Mouse (Mus musculus): Measurements from ENCODE around the gene Gm20388. TPM values are rescaled to one million over a fixed set of nuclear protein-coding genes. Genes with fewer than 3 reads are reported as not detected.

The Gm20388 gene
- polyA plus RNA-seq, 1 experiment from 2014 or later, result 7.4 TPM

DNA sequence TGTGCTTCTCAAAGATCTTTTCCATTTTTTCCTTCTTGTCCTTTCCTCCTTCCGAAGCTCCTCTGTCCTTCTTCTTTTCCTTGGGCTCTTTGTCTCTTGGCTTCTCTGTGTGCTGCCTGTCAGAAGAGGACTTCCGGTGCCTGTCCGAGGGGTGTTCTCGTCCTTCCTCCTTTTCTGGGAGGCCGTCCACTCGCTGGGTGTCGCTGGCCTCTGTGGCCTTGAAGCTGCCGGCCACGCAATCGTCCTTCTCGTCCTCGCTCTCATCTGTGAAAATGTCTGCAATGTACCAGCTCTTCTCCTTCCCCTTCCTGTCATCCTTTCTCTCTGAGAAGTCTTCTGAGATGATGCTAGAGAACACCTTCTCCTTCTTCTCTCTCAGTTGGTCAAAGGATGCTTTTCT is 2982.8 kb downstream of the Gm20388 start:
- ATAC-seq (replicated peaks; ENCODE audit: low FRiP score), result no peak
- Histone ChIP-seq H3K9me3 (replicated peaks) (no peaks in the 10 kb centered on the region), H3K27ac (no peak overlapping the region), H3K4me3 (replicated peaks) (no peak overlapping the region), H3K27me3 (no peaks in the 10 kb centered on the region), H3K4me2 (no peak overlapping the region), H3K9ac (no peak overlapping the region), H3K36me3 (peaks cover 98% of the 10 kb centered on the region), H3K4me1 (no peaks in the 10 kb centered on the region)
- WGBS, result 90% methylated on average over 12 of the region's 12 CpGs

DNA sequence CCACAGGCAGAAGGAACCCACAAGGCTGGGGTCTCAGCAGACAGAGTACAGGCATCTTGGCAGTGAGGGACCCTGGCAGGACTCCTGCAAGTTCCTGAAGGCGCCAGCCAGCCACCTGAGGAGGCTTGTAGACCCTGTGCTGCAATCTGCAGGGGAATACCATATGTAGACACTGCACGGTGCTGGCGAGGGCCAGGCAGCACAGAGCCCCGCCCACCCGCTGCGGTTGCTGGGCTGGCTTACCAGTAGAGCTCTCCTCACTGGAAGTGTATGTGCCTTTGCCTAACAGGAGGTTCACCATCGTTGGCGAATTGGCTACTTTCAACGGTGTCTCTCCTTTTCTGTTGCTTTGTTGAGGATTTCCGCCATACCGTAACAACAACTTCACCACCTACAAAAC is 2985.7 kb downstream of the Gm20388 start:
- WGBS, result 92% methylated on average over 11 of the region's 11 CpGs
- Histone ChIP-seq H3K36me3 (peaks cover 95% of the 10 kb centered on the region), H3K4me1 (no peaks in the 10 kb centered on the region)

DNA sequence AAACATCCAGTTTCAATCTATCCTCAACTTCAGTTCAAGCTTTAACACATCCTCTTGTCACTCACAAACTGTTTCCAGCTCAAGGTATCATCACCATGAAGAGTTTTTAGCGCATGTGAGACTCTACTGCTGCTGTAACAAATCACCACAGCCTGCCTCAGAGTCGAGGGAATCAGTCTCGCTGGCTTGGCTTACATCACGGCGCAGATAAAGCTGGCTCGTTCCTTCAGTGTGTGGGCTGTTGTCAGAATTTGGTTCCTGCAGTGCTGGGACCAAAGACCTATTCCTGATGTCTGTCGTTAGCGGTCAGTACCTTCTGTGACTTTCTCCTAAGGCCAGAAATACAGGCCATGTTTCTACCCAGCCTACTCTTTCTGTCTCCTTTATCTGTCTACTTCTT is 2986.6 kb downstream of the Gm20388 start:
- ATAC-seq (replicated peaks; ENCODE audit: low FRiP score), result no peak
- no peak overlapping the region for H3K9ac ChIP-seq
- peaks cover 86% of the 10 kb centered on the region for H3K36me3 ChIP-seq
- H3K27ac ChIP-seq, result no peak overlapping the region
- H3K27me3 ChIP-seq, result no peaks in the 10 kb centered on the region
- H3K4me2 ChIP-seq, result no peak overlapping the region
- H3K4me3 ChIP-seq (replicated peaks), result no peak overlapping the region
- H3K9me3 ChIP-seq (replicated peaks), result no peaks in the 10 kb centered on the region
- WGBS, result 93% methylated on average over 8 of the region's 8 CpGs
- H3K4me1 ChIP-seq, result no peaks in the 10 kb centered on the region

More for the DNA sequence above, 2985.7 kb downstream of the Gm20388 start:
- Histone ChIP-seq H3K4me3 (replicated peaks) (no peak overlapping the region), H3K27me3 (no peaks in the 10 kb centered on the region), H3K9ac (no peak overlapping the region), H3K4me2 (no peak overlapping the region), H3K9me3 (replicated peaks) (no peaks in the 10 kb centered on the region), H3K27ac (no peak overlapping the region)
- no peak for ATAC-seq (replicated peaks; ENCODE audit: low FRiP score)

DNA sequence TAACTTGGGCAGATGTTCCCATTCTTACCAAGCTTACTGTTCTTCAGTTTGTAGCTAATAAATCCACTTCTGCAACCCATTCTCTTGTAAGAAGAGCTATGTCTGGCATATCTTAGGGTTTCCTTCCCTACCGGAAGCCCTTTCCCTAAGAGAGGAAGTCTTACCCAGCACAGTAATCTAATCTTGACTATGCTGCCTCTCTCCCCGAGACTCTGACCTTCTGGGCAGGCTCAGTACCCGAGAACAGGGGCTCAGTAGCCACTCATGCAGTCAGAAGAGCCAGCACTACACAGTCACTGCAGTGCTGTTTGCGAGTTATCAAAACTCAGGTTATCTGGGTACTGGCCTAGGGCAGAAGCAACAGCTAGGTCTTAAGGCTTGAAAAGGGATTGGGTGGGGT is 2987.4 kb downstream of the Gm20388 start:
- ATAC-seq (replicated peaks; ENCODE audit: low FRiP score), result no peak
- H3K4me2 ChIP-seq, result no peak overlapping the region
- peaks cover 78% of the 10 kb centered on the region for H3K36me3 ChIP-seq
- H3K4me1 ChIP-seq, result no peaks in the 10 kb centered on the region
- H3K27me3 ChIP-seq, result no peaks in the 10 kb centered on the region
- H3K9ac ChIP-seq, result no peak overlapping the region
- no peak overlapping the region for H3K4me3 ChIP-seq (replicated peaks)
- H3K9me3 ChIP-seq (replicated peaks), result no peaks in the 10 kb centered on the region
- no peak overlapping the region for H3K27ac ChIP-seq
- 69% methylated on average over 4 of the region's 4 CpGs for WGBS

DNA sequence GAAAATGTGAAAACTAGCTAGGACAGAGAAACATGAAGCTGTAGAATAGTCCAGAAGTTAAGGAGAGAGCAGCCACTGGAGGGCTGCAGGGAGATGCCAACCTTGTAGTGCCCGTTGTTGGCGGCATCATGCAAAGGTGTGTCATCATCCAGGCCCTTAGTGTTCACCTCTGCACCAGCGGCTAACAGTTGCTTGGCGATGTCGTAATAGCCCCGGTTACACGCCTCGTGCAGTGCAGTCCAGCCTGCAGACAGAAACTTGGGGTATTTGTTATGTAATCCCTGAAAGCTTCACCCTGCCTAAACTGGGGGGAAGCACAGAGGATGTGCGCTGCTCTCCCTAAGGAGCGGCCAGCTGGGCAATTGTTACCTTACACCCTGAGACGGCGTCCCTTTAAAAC is 2987.8 kb downstream of the Gm20388 start:
- H3K36me3 ChIP-seq, result peaks cover 74% of the 10 kb centered on the region

DNA sequence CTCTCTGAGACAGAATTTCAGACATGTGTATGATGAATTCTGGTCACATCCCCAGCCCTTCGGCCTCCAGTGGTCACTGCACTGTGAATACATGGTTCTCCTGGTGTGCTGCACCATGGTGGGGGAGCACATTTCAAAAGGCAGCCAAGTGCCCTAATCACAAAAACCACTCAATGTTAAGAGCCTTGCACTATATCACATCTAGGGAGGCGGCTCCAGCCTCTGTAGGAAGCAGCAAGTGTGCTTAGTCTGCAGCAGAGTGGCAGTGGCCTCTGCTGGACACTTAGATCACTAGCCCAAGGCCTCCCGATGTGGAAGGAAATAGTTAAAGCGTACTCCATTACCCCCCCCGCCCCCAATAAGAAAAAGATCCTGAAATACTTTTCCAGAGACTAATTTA is 2988.4 kb downstream of the Gm20388 start:
- Histone ChIP-seq H3K9me3 (replicated peaks) (no peaks in the 10 kb centered on the region), H3K27ac (no peak overlapping the region), H3K36me3 (peaks cover 67% of the 10 kb centered on the region), H3K4me3 (replicated peaks) (no peak overlapping the region), H3K27me3 (no peaks in the 10 kb centered on the region), H3K9ac (no peak overlapping the region), H3K4me1 (no peaks in the 10 kb centered on the region), H3K4me2 (no peak overlapping the region)
- no peak for ATAC-seq (replicated peaks; ENCODE audit: low FRiP score)
- 85% methylated on average over 5 of the region's 5 CpGs for WGBS

More for the DNA sequence above, 2987.8 kb downstream of the Gm20388 start:
- Histone ChIP-seq H3K9me3 (replicated peaks) (no peaks in the 10 kb centered on the region), H3K4me3 (replicated peaks) (no peak overlapping the region), H3K4me2 (no peak overlapping the region), H3K4me1 (no peaks in the 10 kb centered on the region), H3K27me3 (no peaks in the 10 kb centered on the region), H3K27ac (no peak overlapping the region), H3K9ac (no peak overlapping the region)
- no peak for ATAC-seq (replicated peaks; ENCODE audit: low FRiP score)
- WGBS, result 96% methylated on average over 12 of the region's 12 CpGs

DNA sequence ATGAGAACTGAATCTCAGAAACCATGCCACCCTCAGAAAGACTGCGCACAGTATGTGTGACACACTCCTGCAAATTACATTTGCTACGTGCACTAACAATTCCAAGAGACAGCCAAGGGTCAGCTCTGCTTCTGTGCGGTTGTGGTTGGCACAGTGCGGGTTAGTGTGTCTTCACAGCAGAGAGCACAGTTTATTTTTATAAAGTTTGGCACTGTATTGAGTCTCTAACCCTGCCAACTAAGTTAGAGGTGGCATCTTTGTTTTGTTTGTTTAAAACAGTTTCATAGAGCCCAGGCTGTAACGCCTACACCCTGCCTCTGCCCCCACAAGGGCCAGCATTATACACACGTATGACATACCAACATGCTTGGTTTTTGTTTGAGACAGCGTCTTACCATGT is 2990.8 kb downstream of the Gm20388 start:
- H3K27ac ChIP-seq, result no peak overlapping the region

DNA sequence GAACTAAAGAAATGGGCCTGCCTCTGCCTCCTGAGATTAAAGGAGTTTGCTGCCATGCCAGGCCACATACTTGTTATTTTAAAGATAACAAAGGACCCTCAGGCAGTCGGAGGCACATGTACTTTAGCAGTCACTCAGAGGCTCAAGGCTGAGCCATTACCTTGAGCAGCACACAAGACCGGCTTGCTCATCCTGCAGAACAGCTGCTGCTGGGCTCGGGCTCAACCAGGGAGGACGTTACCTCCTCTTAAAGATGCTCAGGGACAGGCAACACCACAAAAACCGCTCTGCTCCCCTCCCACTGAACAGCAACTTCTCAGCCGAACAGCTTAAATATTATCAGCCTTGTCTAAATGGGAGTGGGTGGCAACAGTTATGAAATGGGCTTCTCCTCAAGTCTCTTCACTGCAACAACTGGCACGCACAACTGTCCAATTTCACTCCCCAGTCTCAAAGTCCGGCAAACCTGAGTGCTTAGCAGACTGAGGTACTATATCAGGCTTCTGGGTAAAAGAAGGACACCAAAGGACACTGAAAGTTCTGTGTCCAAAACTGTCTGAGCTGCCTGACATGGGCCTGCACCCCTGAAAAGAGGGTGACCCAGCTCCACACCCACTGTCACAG is 2991.4 kb downstream of the Gm20388 start:
- Histone ChIP-seq H3K9me3 (replicated peaks) (no peaks in the 10 kb centered on the region), H3K4me3 (replicated peaks) (no peak overlapping the region), H3K4me1 (peaks cover 9% of the 10 kb centered on the region), H3K27ac (no peak overlapping the region), H3K4me2 (no peak overlapping the region), H3K36me3 (peaks cover 54% of the 10 kb centered on the region), H3K27me3 (no peaks in the 10 kb centered on the region), H3K9ac (no peak overlapping the region)
- 87% methylated on average over 8 of the region's 8 CpGs for WGBS
- ATAC-seq (replicated peaks; ENCODE audit: low FRiP score), result no peak

More for the DNA sequence above, 2990.8 kb downstream of the Gm20388 start:
- no peak for ATAC-seq (replicated peaks; ENCODE audit: low FRiP score)
- Histone ChIP-seq H3K4me2 (no peak overlapping the region), H3K27me3 (no peaks in the 10 kb centered on the region), H3K9ac (no peak overlapping the region), H3K4me1 (peaks cover 5% of the 10 kb centered on the region), H3K4me3 (replicated peaks) (no peak overlapping the region), H3K36me3 (peaks cover 57% of the 10 kb centered on the region), H3K9me3 (replicated peaks) (no peaks in the 10 kb centered on the region)
- WGBS, result 94% methylated on average over 7 of the region's 7 CpGs

DNA sequence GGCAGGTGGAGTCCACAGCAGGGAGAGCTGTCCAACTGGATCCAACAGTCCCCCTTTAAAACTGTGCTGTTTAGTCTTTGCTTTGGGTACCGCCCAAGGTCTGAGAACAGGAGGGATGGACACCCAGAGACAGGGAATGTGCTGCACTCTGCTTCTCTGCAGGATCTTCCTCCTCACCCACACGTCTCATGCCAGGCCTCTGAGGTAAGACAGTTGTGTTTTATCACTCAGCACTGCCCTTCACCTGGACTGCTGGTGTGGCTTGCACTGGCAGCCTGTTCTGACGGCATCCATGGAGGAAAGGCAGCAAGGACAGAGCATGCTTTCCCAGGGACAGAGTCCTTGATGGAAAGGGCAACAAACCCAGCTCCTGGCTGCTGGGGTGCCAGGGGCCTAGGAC is 2991.9 kb downstream of the Gm20388 start:
- no peak for ATAC-seq (replicated peaks; ENCODE audit: low FRiP score)
- H3K27ac ChIP-seq, result no peak overlapping the region
- H3K4me1 ChIP-seq, result peaks cover 11% of the 10 kb centered on the region

DNA sequence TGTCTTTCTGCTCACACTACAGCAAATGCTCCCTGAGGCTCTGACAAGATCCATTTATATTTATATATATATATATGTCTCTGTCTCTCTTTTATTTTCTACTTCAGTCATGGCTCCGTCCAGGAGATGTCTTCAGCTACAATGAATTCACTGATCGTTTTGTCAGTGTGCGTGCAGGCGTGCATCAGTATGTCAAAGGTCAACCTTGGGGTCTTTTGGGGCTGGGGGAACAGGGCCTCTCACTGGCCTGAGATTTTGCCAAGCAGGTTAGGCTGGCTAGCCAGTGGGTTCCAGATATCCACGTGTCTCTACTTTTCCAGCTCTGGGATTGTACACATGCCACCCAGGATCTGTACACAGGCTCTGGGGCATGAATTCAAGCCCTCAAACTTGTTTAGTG is 2992.4 kb downstream of the Gm20388 start:
- WGBS, result 82% methylated on average over 5 of the region's 5 CpGs
- Histone ChIP-seq H3K4me1 (peaks cover 11% of the 10 kb centered on the region), H3K27me3 (no peaks in the 10 kb centered on the region), H3K36me3 (peaks cover 54% of the 10 kb centered on the region), H3K4me3 (replicated peaks) (no peak overlapping the region), H3K9ac (no peak overlapping the region), H3K4me2 (no peak overlapping the region), H3K27ac (no peak overlapping the region), H3K9me3 (replicated peaks) (no peaks in the 10 kb centered on the region)
- ATAC-seq (replicated peaks; ENCODE audit: low FRiP score), result no peak

More for the DNA sequence above, 2991.9 kb downstream of the Gm20388 start:
- Histone ChIP-seq H3K9me3 (replicated peaks) (no peaks in the 10 kb centered on the region), H3K36me3 (peaks cover 54% of the 10 kb centered on the region), H3K4me3 (replicated peaks) (no peak overlapping the region), H3K27me3 (no peaks in the 10 kb centered on the region), H3K4me2 (no peak overlapping the region), H3K9ac (no peak overlapping the region)
- WGBS, result 85% methylated on average over 3 of the region's 3 CpGs

DNA sequence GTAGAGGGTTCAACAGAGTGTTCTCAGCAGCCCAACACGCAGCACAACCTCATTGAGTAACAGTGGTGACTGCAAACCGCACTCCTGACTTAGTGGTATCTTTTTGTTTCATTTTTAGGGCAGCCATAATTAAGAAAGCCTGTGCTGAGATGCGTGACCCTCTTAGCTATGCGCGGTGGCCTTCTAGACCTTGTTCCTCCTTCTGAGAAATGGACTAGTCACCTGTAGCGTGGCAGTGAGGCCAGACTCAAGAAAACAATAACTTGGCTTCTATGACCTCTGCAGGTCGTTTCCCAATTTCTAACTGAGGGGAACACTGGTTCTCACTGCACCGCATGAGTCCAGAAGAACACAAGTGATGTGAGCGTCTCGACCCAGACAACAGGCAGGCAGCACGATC is 2993.9 kb downstream of the Gm20388 start:
- no peak for ATAC-seq (replicated peaks; ENCODE audit: low FRiP score)
- Histone ChIP-seq H3K9ac (no peak overlapping the region), H3K9me3 (replicated peaks) (no peaks in the 10 kb centered on the region), H3K4me3 (replicated peaks) (no peak overlapping the region), H3K36me3 (peaks cover 50% of the 10 kb centered on the region), H3K4me1 (peaks cover 11% of the 10 kb centered on the region), H3K27ac (no peak overlapping the region), H3K4me2 (no peak overlapping the region), H3K27me3 (no peaks in the 10 kb centered on the region)
- 93% methylated on average over 11 of the region's 11 CpGs for WGBS

DNA sequence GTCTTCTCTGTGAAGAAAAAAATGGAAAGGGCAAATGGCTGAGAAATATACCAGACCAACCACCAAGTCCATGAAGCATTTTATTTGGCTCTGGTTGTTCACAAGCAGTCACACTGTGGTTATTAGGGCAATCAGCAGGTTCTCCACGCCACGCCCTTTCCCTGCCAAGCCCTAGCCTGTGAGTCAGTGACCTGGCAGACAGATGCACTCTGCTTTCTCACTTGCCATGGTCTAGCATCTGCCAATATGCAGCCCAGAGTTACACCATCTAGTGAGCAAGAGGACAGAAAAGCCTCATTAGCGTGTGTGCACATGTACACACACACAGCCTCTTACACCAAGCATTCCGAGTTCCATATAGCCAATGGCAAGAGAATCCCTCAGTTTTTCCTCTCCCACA is 2994.7 kb downstream of the Gm20388 start:
- no peak overlapping the region for H3K4me2 ChIP-seq
- no peaks in the 10 kb centered on the region for H3K27me3 ChIP-seq
- no peak overlapping the region for H3K4me3 ChIP-seq (replicated peaks)
- peaks cover 11% of the 10 kb centered on the region for H3K4me1 ChIP-seq
- no peak overlapping the region for H3K27ac ChIP-seq
- H3K9me3 ChIP-seq (replicated peaks), result no peaks in the 10 kb centered on the region
- H3K9ac ChIP-seq, result no peak overlapping the region
- H3K36me3 ChIP-seq, result peaks cover 42% of the 10 kb centered on the region
- no peak for ATAC-seq (replicated peaks; ENCODE audit: low FRiP score)
- 91% methylated on average over 4 of the region's 4 CpGs for WGBS

DNA sequence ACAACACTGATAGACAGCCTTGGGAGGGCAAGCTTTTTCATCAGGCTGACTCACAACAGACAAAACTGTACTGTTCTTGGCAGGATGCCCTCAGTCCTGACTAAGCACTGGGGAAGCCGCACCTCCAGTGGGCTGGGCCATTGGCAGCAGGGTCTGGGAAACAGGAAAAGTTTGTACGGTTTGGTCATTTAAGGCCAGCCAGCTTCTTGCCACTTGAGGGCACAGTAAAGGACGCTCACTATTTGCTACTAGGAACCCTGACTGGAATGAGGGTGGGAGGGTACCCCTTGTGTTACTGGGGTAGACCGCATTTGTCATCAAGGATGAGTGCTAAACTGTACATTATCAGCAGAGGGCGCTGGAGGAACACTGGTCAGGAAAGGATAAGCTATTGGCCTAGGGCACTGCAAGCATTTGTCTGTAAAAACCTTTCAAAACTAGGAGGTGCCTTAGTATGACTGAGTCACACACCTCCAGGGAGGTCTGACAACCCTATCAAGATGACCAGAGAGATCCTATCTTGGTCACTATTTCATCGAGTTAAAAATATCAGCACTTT is 2995.9 kb downstream of the Gm20388 start:
- H3K4me1 ChIP-seq, result peaks cover 11% of the 10 kb centered on the region
- H3K4me3 ChIP-seq (replicated peaks), result no peak overlapping the region
- H3K4me2 ChIP-seq, result no peak overlapping the region
- H3K9ac ChIP-seq, result no peak overlapping the region
- peak; percentile 69 for ATAC-seq (replicated peaks; ENCODE audit: low FRiP score)
- 27% methylated on average over 6 of the region's 6 CpGs for WGBS
- peaks cover 37% of the 10 kb centered on the region for H3K36me3 ChIP-seq
- H3K9me3 ChIP-seq (replicated peaks), result no peaks in the 10 kb centered on the region
- peak overlapping the region; percentile 24; the same call in 1 of the 2 replicates for H3K27ac ChIP-seq
- H3K27me3 ChIP-seq, result no peaks in the 10 kb centered on the region
